Mouse (Mus musculus): Measurements from ENCODE around the gene Scamp1. TPM values are rescaled to one million over a fixed set of nuclear protein-coding genes. Genes with fewer than 3 reads are reported as not detected.
A peak's percentile ranks its signal among the peaks of the same experiment; 100 is the strongest.

Gene Scamp1
- polyA plus RNA-seq, 1 experiment from 2014 or later, result 21.5 TPM

DNA sequence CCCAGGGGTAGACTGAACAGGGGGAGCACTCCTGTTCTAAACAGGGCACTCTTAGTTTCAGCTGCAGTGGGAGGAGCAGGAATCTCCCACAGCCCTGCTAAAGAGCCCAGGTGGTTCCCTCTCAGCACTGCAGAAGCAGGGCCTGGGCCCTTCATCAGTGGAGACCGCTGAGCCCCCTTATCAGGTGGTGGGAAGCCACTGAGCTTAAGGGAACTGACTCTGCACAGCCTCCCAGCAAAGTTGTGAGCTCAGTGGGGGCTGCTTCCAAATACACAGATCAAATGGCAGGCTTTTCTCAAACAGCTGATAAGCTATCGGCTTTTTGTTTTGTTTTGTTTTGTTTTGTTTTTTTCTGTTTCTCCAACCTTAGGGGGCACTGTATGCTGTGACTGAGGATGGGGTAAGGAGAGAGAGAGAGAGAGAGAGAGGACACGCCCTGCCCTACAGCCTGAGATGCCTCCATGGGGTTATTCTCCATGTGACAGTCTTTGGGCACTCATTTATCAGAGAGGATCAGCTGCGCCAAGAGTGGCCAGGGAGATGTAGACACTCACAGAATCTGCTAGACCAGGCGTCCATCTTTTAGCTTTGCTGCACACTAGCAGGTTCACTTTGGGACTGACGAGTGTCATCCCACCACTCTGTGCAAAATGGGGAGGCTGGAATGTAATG lies 110.1 kb downstream of the Scamp1 start:
- Histone ChIP-seq H3K9me3 (ENCODE audit: control insufficient read depth, low read length) (no peaks in the 10 kb centered on the region), H3K4me2 (ENCODE audit: low read length) (peak overlapping the region; percentile 96), H3K9ac (ENCODE audit: low read length) (peak overlapping the region; percentile 67; the same call in 1 of the 2 replicates), H3K4me1 (ENCODE audit: control insufficient read depth in 2 of 2, insufficient read depth in 2 of 2, low read length in 2 of 2) (peaks cover 29 to 43% of the 10 kb centered on the region in 2 experiments), H3K4me3 (ENCODE audit: control insufficient read depth in 1 of 2, insufficient read depth in 1 of 2, low read depth in 1 of 2, low read length in 2 of 2) (peak overlapping the region; percentile 5 to 51; a peak in 1 of 4 replicates), H3K27ac (replicated peaks in 1 of 2; ENCODE audit: control insufficient read depth in 1 of 2, insufficient read depth in 1 of 2, low read depth in 2 of 2, low read length in 2 of 2) (0 out of 4 replicates have a peak overlapping the region, but pooled peaks of 1 of the 2 experiments have one; percentile 21), H3K36me3 (ENCODE audit: control insufficient read depth, insufficient read depth, low read length) (0 out of 2 replicates have a peak, but pooled peaks cover 16% of the 10 kb centered on the region), H3K27me3 (ENCODE audit: control insufficient read depth, insufficient read depth, low read length) (no peaks in the 10 kb centered on the region)
- WGBS, result 54% methylated on average over 6 of the region's 6 CpGs
- ATAC-seq (ENCODE audit: insufficient number of reproducible peaks, insufficient read depth, low FRiP score, low read depth), result no peak

DNA sequence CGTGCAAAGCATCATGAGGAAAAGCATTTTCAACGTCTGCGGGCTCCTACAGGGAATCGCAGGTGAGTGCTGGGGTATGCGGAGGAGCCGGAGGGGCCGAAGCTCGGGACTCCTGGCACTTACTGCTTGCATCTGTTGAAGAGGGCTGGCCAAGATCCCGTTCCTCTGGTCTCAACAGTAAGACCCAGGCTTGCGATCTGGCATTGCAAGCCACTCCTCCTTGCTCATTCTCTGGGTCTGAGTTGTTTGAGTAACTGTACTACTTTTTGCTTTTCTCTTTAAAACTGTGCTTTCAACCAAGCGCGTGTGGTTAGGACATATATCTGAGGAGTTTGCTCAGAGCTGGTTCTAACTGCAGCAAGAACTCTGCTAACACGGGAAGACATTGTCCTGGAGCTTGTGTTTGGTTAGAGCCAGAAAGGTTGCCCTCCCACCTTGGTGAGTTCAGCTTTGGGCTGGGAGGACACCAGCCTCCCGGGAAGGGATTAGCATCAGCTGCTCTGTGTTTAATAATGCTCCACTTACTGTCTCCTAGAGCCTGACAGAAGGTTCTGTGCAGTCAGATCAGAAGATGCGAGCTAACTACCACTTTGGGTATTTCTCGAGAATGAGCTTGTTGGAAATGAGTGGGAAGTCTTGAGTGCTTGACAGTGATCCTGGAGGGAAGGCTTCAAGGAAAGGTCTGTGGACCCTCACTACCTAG lies 110.9 kb downstream of the Scamp1 start:
- Histone ChIP-seq H3K4me3 (ENCODE audit: control insufficient read depth in 1 of 2, insufficient read depth in 1 of 2, low read depth in 1 of 2, low read length in 2 of 2) (peak overlapping the region; percentile 51 to 60), H3K4me1 (ENCODE audit: control insufficient read depth in 2 of 2, insufficient read depth in 2 of 2, low read length in 2 of 2) (peaks cover 29 to 43% of the 10 kb centered on the region in 2 experiments), H3K27me3 (ENCODE audit: control insufficient read depth, insufficient read depth, low read length) (no peaks in the 10 kb centered on the region), H3K9ac (ENCODE audit: low read length) (peak overlapping the region; percentile 67), H3K27ac (replicated peaks in 1 of 2; ENCODE audit: control insufficient read depth in 1 of 2, insufficient read depth in 1 of 2, low read depth in 2 of 2, low read length in 2 of 2) (0 out of 4 replicates have a peak overlapping the region, but pooled peaks of 1 of the 2 experiments have one; percentile 21), H3K4me2 (ENCODE audit: low read length) (peak overlapping the region; percentile 96), H3K9me3 (ENCODE audit: control insufficient read depth, low read length) (no peaks in the 10 kb centered on the region), H3K36me3 (ENCODE audit: control insufficient read depth, insufficient read depth, low read length) (0 out of 2 replicates have a peak, but pooled peaks cover 14% of the 10 kb centered on the region)
- no peak for ATAC-seq (ENCODE audit: insufficient number of reproducible peaks, insufficient read depth, low FRiP score, low read depth)
- WGBS, result 23% methylated on average over 16 of the region's 16 CpGs

DNA sequence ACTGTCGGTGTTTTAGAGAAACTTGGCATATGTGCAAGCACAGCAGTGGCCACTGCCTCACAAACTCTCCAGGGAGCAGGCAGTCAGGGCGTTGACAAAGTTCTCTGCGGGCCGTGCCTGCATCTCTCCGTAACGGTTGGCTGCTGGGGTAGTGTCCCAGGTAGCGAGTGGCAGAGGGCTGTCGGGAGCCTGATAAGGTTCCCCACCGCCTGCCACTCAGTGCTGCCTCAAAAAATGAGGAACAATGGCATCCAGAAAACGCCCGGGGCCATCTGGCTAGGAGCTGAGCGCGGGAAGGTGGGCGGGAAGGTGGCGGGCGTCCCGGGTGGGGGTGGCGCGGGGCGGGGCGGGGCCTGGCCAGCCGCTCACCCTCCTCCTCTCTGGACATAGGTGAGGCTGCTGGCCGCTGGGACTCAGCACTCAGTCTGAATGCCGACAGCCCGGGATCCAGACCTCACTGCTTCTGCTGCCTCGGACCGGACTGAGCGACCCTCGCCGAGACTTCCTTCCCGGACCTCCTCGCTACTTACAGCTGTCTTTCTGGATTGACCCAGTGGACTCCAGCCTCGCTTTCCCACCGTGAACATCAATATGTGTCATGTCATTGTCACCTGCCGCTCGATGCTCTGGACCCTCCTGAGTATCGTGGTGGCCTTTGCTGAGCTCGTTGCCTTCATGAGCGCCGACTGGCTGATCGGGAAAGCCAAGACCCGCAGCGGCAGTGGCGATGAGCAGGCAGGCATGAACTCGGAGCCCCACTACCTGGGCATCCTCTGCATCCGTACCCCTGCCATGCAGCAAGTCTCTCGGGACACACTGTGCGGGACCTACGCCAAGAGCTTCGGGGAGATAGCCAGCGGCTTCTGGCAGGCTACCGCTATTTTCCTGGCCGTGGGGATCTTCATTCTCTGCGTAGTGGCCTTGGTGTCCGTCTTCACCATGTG lies 111.8 kb downstream of the Scamp1 start:
- peak; percentile 36 for ATAC-seq (ENCODE audit: insufficient number of reproducible peaks, insufficient read depth, low FRiP score, low read depth)
- Histone ChIP-seq H3K4me2 (ENCODE audit: low read length) (peak overlapping the region; percentile 96), H3K9ac (ENCODE audit: low read length) (peak overlapping the region; percentile 67), H3K36me3 (ENCODE audit: control insufficient read depth, insufficient read depth, low read length) (0 out of 2 replicates have a peak, but pooled peaks cover 10% of the 10 kb centered on the region), H3K27me3 (ENCODE audit: control insufficient read depth, insufficient read depth, low read length) (no peaks in the 10 kb centered on the region), H3K27ac (replicated peaks in 1 of 2; ENCODE audit: control insufficient read depth in 1 of 2, insufficient read depth in 1 of 2, low read depth in 2 of 2, low read length in 2 of 2) (peak overlapping the region; percentile 16 to 47; a peak in 3 of 4 replicates), H3K9me3 (ENCODE audit: control insufficient read depth, low read length) (no peaks in the 10 kb centered on the region), H3K4me1 (ENCODE audit: control insufficient read depth in 2 of 2, insufficient read depth in 2 of 2, low read length in 2 of 2) (peaks cover 35 to 41% of the 10 kb centered on the region in 2 experiments), H3K4me3 (ENCODE audit: control insufficient read depth in 1 of 2, insufficient read depth in 1 of 2, low read depth in 1 of 2, low read length in 2 of 2) (peak overlapping the region; percentile 51 to 60)
- WGBS, result 3% methylated on average over 46 of the region's 55 CpGs

DNA sequence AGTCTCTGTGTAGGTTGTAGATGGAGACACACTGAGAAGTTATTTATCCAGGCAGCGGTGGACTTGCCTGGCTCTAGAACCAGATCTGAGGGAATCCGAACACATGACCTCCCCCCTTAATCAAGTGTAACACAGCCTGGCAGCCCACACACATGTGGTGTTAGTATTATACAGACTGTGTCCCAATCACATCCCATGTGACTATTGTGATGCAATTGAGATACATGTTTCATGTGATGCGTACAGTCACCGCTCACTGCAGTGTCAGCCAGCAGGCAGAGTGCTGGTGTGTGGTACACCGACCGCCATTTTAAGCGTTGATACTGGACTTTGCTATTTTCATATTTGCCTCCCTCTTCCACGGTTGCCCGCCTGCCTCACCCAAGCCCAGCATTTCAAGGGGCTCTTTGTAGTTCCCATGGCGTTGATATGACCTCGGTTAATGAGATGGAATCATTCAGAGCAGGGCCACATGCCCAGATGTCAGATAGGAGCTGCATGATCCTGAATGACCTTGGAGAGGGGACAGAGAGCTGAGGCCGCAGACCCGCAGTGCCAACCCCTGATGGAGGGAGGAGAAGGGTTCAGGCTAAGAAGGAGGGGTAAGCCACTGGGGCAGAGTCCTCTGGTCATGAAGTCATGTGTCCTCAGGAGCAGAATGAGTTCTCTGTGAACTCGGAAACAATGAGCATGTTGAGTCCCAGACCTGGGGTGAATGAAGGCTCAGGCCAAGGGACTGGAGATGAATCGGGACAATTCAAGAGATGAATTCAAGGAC lies 112.9 kb downstream of the Scamp1 start:
- Histone ChIP-seq H3K36me3 (ENCODE audit: control insufficient read depth, insufficient read depth, low read length) (0 out of 2 replicates have a peak, but pooled peaks cover 8% of the 10 kb centered on the region), H3K4me2 (ENCODE audit: low read length) (peak overlapping the region; percentile 96), H3K27ac (replicated peaks in 1 of 2; ENCODE audit: control insufficient read depth in 1 of 2, insufficient read depth in 1 of 2, low read depth in 2 of 2, low read length in 2 of 2) (no peak overlapping the region; a peak in 1 of 4 replicates), H3K9ac (ENCODE audit: low read length) (no peak overlapping the region), H3K9me3 (ENCODE audit: control insufficient read depth, low read length) (no peaks in the 10 kb centered on the region), H3K4me1 (ENCODE audit: control insufficient read depth in 2 of 2, insufficient read depth in 2 of 2, low read length in 2 of 2) (peaks cover 33 to 40% of the 10 kb centered on the region in 2 experiments), H3K27me3 (ENCODE audit: control insufficient read depth, insufficient read depth, low read length) (no peaks in the 10 kb centered on the region), H3K4me3 (ENCODE audit: control insufficient read depth in 1 of 2, insufficient read depth in 1 of 2, low read depth in 1 of 2, low read length in 2 of 2) (no peak overlapping the region)
- no peak for ATAC-seq (ENCODE audit: insufficient number of reproducible peaks, insufficient read depth, low FRiP score, low read depth)
- 71% methylated on average over 15 of the region's 15 CpGs for WGBS

DNA sequence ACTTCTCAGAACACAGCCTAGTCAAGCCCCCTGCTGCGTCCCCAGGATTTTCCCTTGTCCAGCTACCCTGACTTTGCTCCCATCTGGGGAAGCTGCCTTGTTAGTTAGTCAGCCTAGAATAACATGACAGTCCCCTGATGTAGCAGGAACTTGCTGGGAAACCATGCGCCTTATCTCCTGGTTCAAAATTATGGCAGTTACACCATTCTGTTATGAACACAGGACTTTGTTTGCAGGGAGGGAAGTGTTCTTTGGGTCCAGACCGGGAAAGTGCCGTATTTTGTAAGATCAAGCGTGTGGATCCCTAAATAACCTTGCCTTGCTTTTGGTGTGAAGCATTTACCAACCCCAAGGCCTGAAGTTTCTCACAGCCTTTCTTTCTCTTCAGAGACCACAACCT lies 114.0 kb downstream of the Scamp1 start:
- Histone ChIP-seq H3K27ac (replicated peaks in 1 of 2; ENCODE audit: control insufficient read depth in 1 of 2, insufficient read depth in 1 of 2, low read depth in 2 of 2, low read length in 2 of 2) (peak overlapping the region in 1 of 2 experiments; percentile 33; a peak in 3 of 4 replicates), H3K4me1 (ENCODE audit: control insufficient read depth in 2 of 2, insufficient read depth in 2 of 2, low read length in 2 of 2) (peaks cover 31 to 40% of the 10 kb centered on the region in 2 experiments), H3K4me2 (ENCODE audit: low read length) (no peak overlapping the region), H3K4me3 (ENCODE audit: control insufficient read depth in 1 of 2, insufficient read depth in 1 of 2, low read depth in 1 of 2, low read length in 2 of 2) (no peak overlapping the region), H3K36me3 (ENCODE audit: control insufficient read depth, insufficient read depth, low read length) (no peaks in the 10 kb centered on the region), H3K27me3 (ENCODE audit: control insufficient read depth, insufficient read depth, low read length) (no peaks in the 10 kb centered on the region), H3K9me3 (ENCODE audit: control insufficient read depth, low read length) (no peaks in the 10 kb centered on the region), H3K9ac (ENCODE audit: low read length) (no peak overlapping the region)
- ATAC-seq (ENCODE audit: insufficient number of reproducible peaks, insufficient read depth, low FRiP score, low read depth), result no peak
- WGBS, result 52% methylated on average over 5 of the region's 5 CpGs

DNA sequence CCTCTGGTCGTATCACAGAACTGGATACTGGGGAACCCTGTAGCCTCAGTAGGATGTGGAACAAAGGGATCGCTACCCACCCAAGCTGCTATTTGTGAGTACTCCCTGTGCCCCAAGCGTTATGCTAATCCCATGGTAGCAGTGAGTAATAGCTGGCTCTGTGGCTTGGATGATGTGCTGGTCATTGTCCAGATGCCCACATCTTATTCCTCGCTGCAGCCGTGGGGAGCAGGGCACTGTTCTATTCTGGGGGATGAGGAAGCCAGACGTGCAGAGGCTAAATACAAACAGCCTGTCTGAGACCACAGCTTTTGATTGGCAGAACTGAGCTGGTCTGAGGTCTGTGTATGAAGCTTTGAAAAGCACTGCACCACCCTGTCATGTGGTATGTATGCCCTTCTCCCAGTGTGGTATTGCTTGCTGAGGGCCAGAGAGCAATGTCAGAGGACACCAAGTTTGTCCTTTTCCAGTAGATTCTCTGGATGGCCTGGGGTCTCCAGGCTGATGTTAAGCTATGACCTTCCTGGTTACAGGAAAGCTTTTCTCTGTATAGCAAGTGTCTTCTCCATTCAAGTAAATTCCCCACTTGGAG lies 116.2 kb downstream of the Scamp1 start:
- H3K36me3 ChIP-seq (ENCODE audit: control insufficient read depth, insufficient read depth, low read length), result no peaks in the 10 kb centered on the region
- H3K9me3 ChIP-seq (ENCODE audit: control insufficient read depth, low read length), result no peaks in the 10 kb centered on the region
- H3K4me2 ChIP-seq (ENCODE audit: low read length), result no peak overlapping the region
- 47% methylated on average over 6 of the region's 6 CpGs for WGBS
- peaks cover 28% of the 10 kb centered on the region in 2 experiments for H3K4me1 ChIP-seq (ENCODE audit: control insufficient read depth in 2 of 2, insufficient read depth in 2 of 2, low read length in 2 of 2)
- H3K4me3 ChIP-seq (ENCODE audit: control insufficient read depth in 1 of 2, insufficient read depth in 1 of 2, low read depth in 1 of 2, low read length in 2 of 2), result no peak overlapping the region
- H3K27ac ChIP-seq (replicated peaks in 1 of 2; ENCODE audit: control insufficient read depth in 1 of 2, insufficient read depth in 1 of 2, low read depth in 2 of 2, low read length in 2 of 2), result no peak overlapping the region; a peak in 1 of 4 replicates
- no peak for ATAC-seq (ENCODE audit: insufficient number of reproducible peaks, insufficient read depth, low FRiP score, low read depth)
- H3K27me3 ChIP-seq (ENCODE audit: control insufficient read depth, insufficient read depth, low read length), result no peaks in the 10 kb centered on the region
- peak overlapping the region; percentile 31; the same call in 1 of the 2 replicates for H3K9ac ChIP-seq (ENCODE audit: low read length)

Data from heart, embryonic 14.5 days (tissue).